Mouse (Mus musculus): ENCODE results near the gene Dmrt1. TPM values are rescaled to one million over a fixed set of nuclear protein-coding genes. Genes with fewer than 3 reads are reported as not detected.

The Dmrt1 gene
- polyA plus RNA-seq, 1 experiment = not detected

- DNase-seq = no peak
- no peak overlapping the region for H3K4me3 ChIP-seq (replicated peaks; ENCODE audit: extremely low read depth, low read depth, low read length)
- no peaks in the 10 kb centered on the region for H3K4me1 ChIP-seq (ENCODE audit: control insufficient read depth, insufficient read depth, low read length)
- 82% methylated on average over 6 of the region's 6 CpGs for WGBS
- no peak for TF ChIP-seq CTCF (IDR thresholded peaks at IDR 0.05; ENCODE audit: insufficient read depth, low read length)
- TF ChIP-seq POLR2A (IDR thresholded peaks at IDR 0.05; ENCODE audit: borderline replicate concordance, extremely low read depth, low read depth, low read length) = no peak
These were observed 136.4 kb downstream of the Dmrt1 start for GRCm38 (mm10) chr19:25641786-25642185.

- no peaks in the 10 kb centered on the region for H3K4me1 ChIP-seq (ENCODE audit: control insufficient read depth, insufficient read depth, low read length)
- no peak for TF ChIP-seq CTCF (IDR thresholded peaks at IDR 0.05; ENCODE audit: insufficient read depth, low read length)
- no peak overlapping the region for H3K4me3 ChIP-seq (replicated peaks; ENCODE audit: extremely low read depth, low read depth, low read length)
- 59% methylated on average over 3 of the region's 3 CpGs for WGBS
- no peak for DNase-seq
These were observed 141.7 kb downstream of the Dmrt1 start for GRCm38 (mm10) chr19:25647136-25647535.

DNA sequence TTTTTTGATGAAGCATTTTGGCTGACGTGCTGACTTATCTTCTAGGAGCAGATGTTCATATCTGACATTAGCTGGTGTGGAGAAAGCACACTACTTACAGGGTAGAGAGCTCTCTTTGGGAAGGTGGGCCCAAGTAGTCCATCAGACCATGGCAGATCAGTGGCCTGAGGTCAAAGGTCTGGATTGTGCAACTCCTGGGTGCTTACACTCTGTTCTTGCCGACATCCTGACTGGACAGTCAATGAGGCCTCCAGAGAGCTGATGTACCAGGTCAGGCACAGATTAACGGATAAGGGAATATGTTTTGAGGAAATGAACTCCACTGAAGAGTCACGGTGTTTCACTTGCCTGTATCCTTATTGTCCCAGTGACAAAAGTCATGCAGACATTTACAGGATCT, 143.3 kb downstream of the Dmrt1 start:
- no peak overlapping the region for H3K4me3 ChIP-seq (replicated peaks; ENCODE audit: extremely low read depth, low read depth, low read length)
- no peaks in the 10 kb centered on the region for H3K4me1 ChIP-seq (ENCODE audit: control insufficient read depth, insufficient read depth, low read length)
- TF ChIP-seq CTCF (IDR thresholded peaks at IDR 0.05; ENCODE audit: insufficient read depth, low read length) = no peak
- TF ChIP-seq POLR2A (IDR thresholded peaks at IDR 0.05; ENCODE audit: borderline replicate concordance, extremely low read depth, low read depth, low read length) = no peak
- no peak for DNase-seq
- 58% methylated on average over 4 of the region's 4 CpGs for WGBS

DNA sequence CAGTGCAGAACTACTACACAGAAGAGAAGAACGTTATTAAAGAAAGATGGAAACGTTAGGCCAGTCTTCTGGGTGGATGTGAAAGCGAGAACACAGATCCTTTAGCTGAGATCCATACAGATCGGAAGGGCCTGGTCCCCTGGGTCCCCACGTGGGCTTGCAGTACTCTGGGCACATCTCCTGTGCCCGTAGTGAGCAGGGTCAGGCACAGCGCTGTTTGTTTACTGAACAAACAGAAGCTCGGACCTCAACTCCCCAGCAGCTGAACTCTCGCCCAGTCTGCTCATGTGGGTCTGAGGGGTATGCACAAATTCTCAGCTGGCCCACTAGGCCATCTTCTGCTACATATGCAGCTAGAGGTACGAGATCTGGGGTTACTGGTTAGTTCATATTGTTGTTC, 145.1 kb downstream of the Dmrt1 start:
- H3K4me3 ChIP-seq (replicated peaks; ENCODE audit: extremely low read depth, low read depth, low read length) = no peak overlapping the region
- no peak for TF ChIP-seq POLR2A (IDR thresholded peaks at IDR 0.05; ENCODE audit: borderline replicate concordance, extremely low read depth, low read depth, low read length)
- DNase-seq = no peak
- H3K4me1 ChIP-seq (ENCODE audit: control insufficient read depth, insufficient read depth, low read length) = no peaks in the 10 kb centered on the region
- WGBS = 60% methylated on average over 10 of the region's 10 CpGs

GRCm38 (mm10) chr19:25652560-25652959, 147.1 kb downstream of the Dmrt1 start:
- no peaks in the 10 kb centered on the region for H3K4me1 ChIP-seq (ENCODE audit: control insufficient read depth, insufficient read depth, low read length)
- TF ChIP-seq CTCF (IDR thresholded peaks at IDR 0.05; ENCODE audit: insufficient read depth, low read length) (no peak), POLR2A (IDR thresholded peaks at IDR 0.05; ENCODE audit: borderline replicate concordance, extremely low read depth, low read depth, low read length) (no peak)
- no peak for DNase-seq
- H3K4me3 ChIP-seq (replicated peaks; ENCODE audit: extremely low read depth, low read depth, low read length) = no peak overlapping the region
- WGBS = 54% methylated on average over 5 of the region's 5 CpGs

Other genes with a start within 250 kb of the Dmrt1 start
- gene Dmrt3, start 104.7 kb downstream of the Dmrt1 start, polyA plus RNA-seq (2012; rRNA removed) = 0.42 and 1.0 TPM in 2 replicates
- 0.86 and 1.5 TPM in 2 replicates for gene Dmrt2, start 166.8 kb downstream of the Dmrt1 start, polyA plus RNA-seq (2012; rRNA removed)